Mouse (Mus musculus) cerebellum, adult 9-11 months (tissue): ENCODE results near the gene Tbx3.

Experiments
- DNase-seq: peaks from one replicate; pipeline ENCODE4 v3.0.0; 2022

The Tbx3 gene

GRCm38 (mm10) chr5:119709826-119710559 lies 39.5 kb downstream of the Tbx3 start:
- DNase-seq = no peak

GRCm38 (mm10) chr5:119710756-119711155 lies 40.3 kb downstream of the Tbx3 start:
- no peak for DNase-seq

GRCm38 (mm10) chr5:119711626-119712025 lies 41.2 kb downstream of the Tbx3 start:
- DNase-seq = no peak

GRCm38 (mm10) chr5:119712679-119713246 lies 42.3 kb downstream of the Tbx3 start:
- peak; percentile 38 for DNase-seq

GRCm38 (mm10) chr5:119720471-119721265 lies 50.2 kb downstream of the Tbx3 start:
- no peak for DNase-seq

- no peak for DNase-seq
These were observed 62.5 kb downstream of the Tbx3 start for GRCm38 (mm10) chr5:119732978-119733377.
